13 mouse cellular contexts compared by ENCODE assay signal in genomic region chr12:85522631-85523388, GRCm38 (mm10). TPM values are rescaled to one million over a fixed set of nuclear protein-coding genes. Genes with fewer than 3 reads are reported as not detected.
DNase-seq lines count a peak whose midpoint lies in the region; ATAC-seq and TF ChIP-seq lines count a peak whose summit lies in the region.
"Had no signal": no experiment of that assay in that cellular context is flagged by ENCODE, and none has a peak within 500 bp of the region (broad histone marks: within the 10 kb centered on the region; RNA-seq: fewer than 3 reads in every experiment).

No protein-coding gene starts in this region.

- no peaks in the 10 kb centered on the region for H3K27me3 ChIP-seq in forebrain, embryonic 12.5 days
- H3K27me3 ChIP-seq: embryonic facial prominence, embryonic 13.5 days had no signal

- no peak for TF ChIP-seq CTCF in layer of hippocampus, adult 2 months (conservative IDR thresholded peaks at IDR 0.05)

- no peak overlapping the region for H3K4me2 ChIP-seq in forebrain, embryonic 12.5 days
- H3K4me2 ChIP-seq: embryonic facial prominence, embryonic 13.5 days; liver, embryonic 11.5 days; midbrain, embryonic 11.5 days had no signal

- peaks cover 25% of the 10 kb centered on the region for H3K4me1 ChIP-seq in forebrain, embryonic 12.5 days

- no peak overlapping the region for H3K9ac ChIP-seq in forebrain, embryonic 12.5 days
- H3K9ac ChIP-seq: embryonic facial prominence, embryonic 13.5 days had no signal

- peak; percentile 65 for DNase-seq in adrenal gland, adult 2 months
- DNase-seq in adrenal gland, postnatal 4 days (ENCODE audit: low spot score in 2 of 2): no peak
- no peak for DNase-seq in layer of hippocampus, adult 2 months (ENCODE audit: low spot score in 2 of 2)
- no peak for DNase-seq in layer of hippocampus, postnatal 36 days
- DNase-seq in lung, postnatal 25 days (ENCODE audit: low spot score): peak; percentile 50
- DNase-seq in T-cell, adult 2 months (ENCODE audit: low spot score): no peak

- no peaks in the 10 kb centered on the region for H3K9me3 ChIP-seq in forebrain, embryonic 12.5 days
- H3K9me3 ChIP-seq: embryonic facial prominence, embryonic 13.5 days had no signal

- 0 out of 2 replicates have a peak, but pooled peaks have one; percentile 9 for ATAC-seq in granulocyte monocyte progenitor cell, adult 5-6 weeks (replicated peaks; ENCODE audit: poor library complexity, severe bottlenecking)
- ATAC-seq in forebrain, embryonic 12.5 days (ENCODE audit: low FRiP score): no peak
- ATAC-seq: activated CD4-positive, CD25-positive, alpha-beta regulatory T cell, adult 4 months; inflammation-experienced regulatory T-cells, adult 6 months had no signal

- WGBS in forebrain, embryonic 12.5 days: 85% methylated on average over 7 of the region's 7 CpGs

- H3K36me3 ChIP-seq in forebrain, embryonic 12.5 days (replicated peaks): no peaks in the 10 kb centered on the region
- H3K36me3 ChIP-seq: embryonic facial prominence, embryonic 13.5 days had no signal

- 0 out of 2 replicates have a peak overlapping the region, but pooled peaks have one; percentile 23 for H3K27ac ChIP-seq in layer of hippocampus, adult 2 months
- H3K27ac ChIP-seq in forebrain, embryonic 12.5 days: no peak overlapping the region
- H3K27ac ChIP-seq: embryonic facial prominence, embryonic 13.5 days had no signal

- no peak overlapping the region for H3K4me3 ChIP-seq in layer of hippocampus, adult 2 months
- no peak overlapping the region for H3K4me3 ChIP-seq in forebrain, embryonic 12.5 days (replicated peaks)
- H3K4me3 ChIP-seq: embryonic facial prominence, embryonic 13.5 days had no signal

RNA-seq across cellular contexts. Expression of gene Fos, which starts 49.1 kb away (rescaled TPM):
- total RNA-seq in adrenal gland, adult 2 months (2021): 10 to 100 TPM in 1 of 2 experiments, 1 to 10 TPM in 1; 3.1 to 16.7 TPM
- polyA plus RNA-seq in adrenal gland, adult 2 months (2012; rRNA removed): 3.9 and 4.9 TPM in 2 replicates
- total RNA-seq in adrenal gland, postnatal 4 days (2021): 1 to 10 TPM; 6.5 to 8.3 TPM
- 10 to 100 TPM in 1 of 2 experiments, 1 to 10 TPM in 1; 8.9 to 13.7 TPM for total RNA-seq in layer of hippocampus, adult 2 months (2021)
- 10 to 100 TPM; 14.6 to 17.2 TPM for total RNA-seq in layer of hippocampus, postnatal 36 days (2021)
- 35.1 and 50.4 TPM in 2 replicates for total RNA-seq in granulocyte monocyte progenitor cell, adult 5-6 weeks (2014; fragmentation: Nextera tagmentation)
- 137 and 160 TPM in 2 replicates for total RNA-seq in granulocyte monocyte progenitor cell, adult 5-6 weeks (2017)
- polyA plus RNA-seq in forebrain, embryonic 12.5 days (2016; fragmentation: Nextera tagmentation; extraction: Ambion mirVana): 0.80 and 1.1 TPM in 2 replicates

Comparison
In these comparisons a context has a peak if more than half of its experiments do, and no peak if none do; other contexts are left out.
1. DNase-seq: peak in adrenal gland, adult 2 months (single experiment) and lung, postnatal 25 days (single experiment); none in adrenal gland, postnatal 4 days (0 of 2), layer of hippocampus, adult 2 months (0 of 2), layer of hippocampus, postnatal 36 days (0 of 2) and T-cell, adult 2 months (single experiment).